In the genomic region with DNA sequence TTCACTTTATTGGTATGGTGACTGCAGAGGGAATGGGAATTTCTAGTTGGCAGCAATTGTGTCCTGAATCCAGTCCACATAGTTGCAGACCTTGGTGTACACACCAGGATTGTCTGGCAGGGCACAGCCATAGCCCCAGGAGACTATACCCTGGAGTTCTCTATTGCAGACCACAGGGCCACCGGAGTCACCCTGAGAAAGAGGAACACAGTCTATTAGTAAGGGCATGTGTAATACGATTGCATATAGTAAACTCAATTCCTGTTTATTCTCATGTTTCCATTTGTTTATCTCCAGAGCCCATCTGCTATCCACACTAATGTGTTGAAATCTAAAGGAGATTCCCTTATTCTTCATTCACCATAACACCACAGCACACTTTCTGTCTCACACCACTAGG, we compare ENCODE assay signal across 17 mouse cellular contexts. TPM values are rescaled to one million over a fixed set of nuclear protein-coding genes. Genes with fewer than 3 reads are reported as not detected.
ATAC-seq lines count a peak whose summit lies in the region.
"Had no signal": no experiment of that assay in that cellular context is flagged by ENCODE, and none has a peak within 500 bp of the region (broad histone marks: within the 10 kb centered on the region; RNA-seq: fewer than 3 reads in every experiment).

No protein-coding gene starts in this region.

- peak; percentile 56; the same call in 1 of the 2 replicates for ATAC-seq in common myeloid progenitor, adult 5-6 weeks (replicated peaks; ENCODE audit: low read depth, poor library complexity, severe bottlenecking)
- ATAC-seq in granulocyte monocyte progenitor cell, adult 5-6 weeks (replicated peaks; ENCODE audit: poor library complexity, severe bottlenecking): peak; percentile 55
- peak; percentile 53 to 64; a peak in 2 of 4 replicates for ATAC-seq in hematopoietic stem cell, adult 5-6 weeks (replicated peaks in 1 of 2; ENCODE audit: insufficient read depth in 1 of 2, low FRiP score in 2 of 2, low TSS enrichment in 1 of 2, low read depth in 1 of 2, poor library complexity in 2 of 2, severe bottlenecking in 2 of 2)
- ATAC-seq in megakaryocyte, adult 5-6 weeks (ENCODE audit: poor library complexity, severe bottlenecking): peak; percentile 97
- ATAC-seq in megakaryocyte progenitor cell, adult 5-6 weeks (replicated peaks; ENCODE audit: poor library complexity): peak; percentile 76
- 0 out of 2 replicates have a peak, but pooled peaks have one; percentile 41 for ATAC-seq in neutrophil, adult 5-6 weeks (ENCODE audit: extremely low read depth, insufficient number of reproducible peaks, low FRiP score, poor library complexity, severe bottlenecking)

RNA-seq across cellular contexts. Expression of a gene that starts 3.7 kb away (rescaled TPM):
- not detected in 2 replicates for total RNA-seq in common myeloid progenitor, adult 5-6 weeks (2017)
- not detected in 2 replicates for total RNA-seq in granulocyte monocyte progenitor cell, adult 5-6 weeks (2014; fragmentation: Nextera tagmentation)
- not detected in 2 replicates for total RNA-seq in granulocyte monocyte progenitor cell, adult 5-6 weeks (2017)
- total RNA-seq in hematopoietic stem cell, adult 5-6 weeks (2017): not detected in 2 replicates
- total RNA-seq in megakaryocyte, adult 5-6 weeks (2015): not detected in 2 replicates
- not detected in 2 replicates for total RNA-seq in megakaryocyte, adult 5-6 weeks (2017)
- not detected in 2 replicates for total RNA-seq in megakaryocyte progenitor cell, adult 5-6 weeks (2015)
- not detected in 2 replicates for total RNA-seq in megakaryocyte progenitor cell, adult 5-6 weeks (2017)
- total RNA-seq in neutrophil, adult 5-6 weeks (2017): not detected in 2 replicates
- total RNA-seq: adrenal gland, adult 18-20 months; adrenal gland, adult 2 months; adrenal gland, adult 8-10 months; adrenal gland, postnatal 10 days; adrenal gland, postnatal 14 days; adrenal gland, postnatal 25 days; adrenal gland, postnatal 36 days; CH12.LX; ES-E14; G1E; MEL had no signal

RNA-seq across cellular contexts. Expression of a gene that starts 18.4 kb away (rescaled TPM):
- total RNA-seq in common myeloid progenitor, adult 5-6 weeks (2017): not detected in 2 replicates
- total RNA-seq in granulocyte monocyte progenitor cell, adult 5-6 weeks (2014; fragmentation: Nextera tagmentation): not detected in 2 replicates
- total RNA-seq in granulocyte monocyte progenitor cell, adult 5-6 weeks (2017): not detected in 2 replicates
- total RNA-seq in hematopoietic stem cell, adult 5-6 weeks (2017): not detected in 2 replicates
- not detected in 2 replicates for total RNA-seq in megakaryocyte, adult 5-6 weeks (2015)
- not detected in 2 replicates for total RNA-seq in megakaryocyte, adult 5-6 weeks (2017)
- total RNA-seq in megakaryocyte progenitor cell, adult 5-6 weeks (2015): not detected in 2 replicates
- not detected in 2 replicates for total RNA-seq in megakaryocyte progenitor cell, adult 5-6 weeks (2017)
- total RNA-seq in neutrophil, adult 5-6 weeks (2017): not detected in 2 replicates
- total RNA-seq: adrenal gland, adult 18-20 months; adrenal gland, adult 2 months; adrenal gland, adult 8-10 months; adrenal gland, postnatal 10 days; adrenal gland, postnatal 14 days; adrenal gland, postnatal 25 days; adrenal gland, postnatal 36 days; CH12.LX; ES-E14; G1E; MEL had no signal

RNA-seq across cellular contexts. Expression of a gene that starts 19.9 kb away (rescaled TPM):
- total RNA-seq in common myeloid progenitor, adult 5-6 weeks (2017): not detected in 2 replicates
- total RNA-seq in granulocyte monocyte progenitor cell, adult 5-6 weeks (2014; fragmentation: Nextera tagmentation): not detected in 2 replicates
- total RNA-seq in granulocyte monocyte progenitor cell, adult 5-6 weeks (2017): not detected in 2 replicates
- total RNA-seq in hematopoietic stem cell, adult 5-6 weeks (2017): not detected in 2 replicates
- total RNA-seq in megakaryocyte, adult 5-6 weeks (2015): 0.45 TPM in 1 of 2 replicates, not detected in the other
- total RNA-seq in megakaryocyte, adult 5-6 weeks (2017): not detected in 2 replicates
- 0.22 TPM in 1 of 2 replicates, not detected in the other for total RNA-seq in megakaryocyte progenitor cell, adult 5-6 weeks (2015)
- total RNA-seq in megakaryocyte progenitor cell, adult 5-6 weeks (2017): not detected in 2 replicates
- total RNA-seq in neutrophil, adult 5-6 weeks (2017): not detected in 2 replicates
- total RNA-seq: adrenal gland, adult 18-20 months; adrenal gland, adult 2 months; adrenal gland, adult 8-10 months; adrenal gland, postnatal 10 days; adrenal gland, postnatal 14 days; adrenal gland, postnatal 25 days; adrenal gland, postnatal 36 days; CH12.LX; ES-E14; G1E; MEL had no signal

RNA-seq across cellular contexts. Expression of a gene that starts 57.1 kb away (rescaled TPM):
- total RNA-seq in common myeloid progenitor, adult 5-6 weeks (2017): not detected in 2 replicates
- not detected in 2 replicates for total RNA-seq in granulocyte monocyte progenitor cell, adult 5-6 weeks (2014; fragmentation: Nextera tagmentation)
- total RNA-seq in granulocyte monocyte progenitor cell, adult 5-6 weeks (2017): not detected in 2 replicates
- total RNA-seq in hematopoietic stem cell, adult 5-6 weeks (2017): not detected in 2 replicates
- total RNA-seq in megakaryocyte, adult 5-6 weeks (2015): not detected in 2 replicates
- total RNA-seq in megakaryocyte, adult 5-6 weeks (2017): not detected in 2 replicates
- not detected in 2 replicates for total RNA-seq in megakaryocyte progenitor cell, adult 5-6 weeks (2015)
- total RNA-seq in megakaryocyte progenitor cell, adult 5-6 weeks (2017): not detected in 2 replicates
- total RNA-seq in neutrophil, adult 5-6 weeks (2017): not detected in 2 replicates
- total RNA-seq: adrenal gland, adult 18-20 months; adrenal gland, adult 2 months; adrenal gland, adult 8-10 months; adrenal gland, postnatal 10 days; adrenal gland, postnatal 14 days; adrenal gland, postnatal 25 days; adrenal gland, postnatal 36 days; ES-E14; G1E; MEL had no signal

Comparison
In these comparisons a context has a peak if more than half of its experiments do, and no peak if none do; other contexts are left out.
1. Peak in every context shown above with its lines: ATAC-seq.
2. ATAC-seq: peak in every context shown above with its lines; median percentile 97 in megakaryocyte, adult 5-6 weeks; 76 in megakaryocyte progenitor cell, adult 5-6 weeks; 58 in hematopoietic stem cell, adult 5-6 weeks; 56 in common myeloid progenitor, adult 5-6 weeks; 55 in granulocyte monocyte progenitor cell, adult 5-6 weeks; 41 in neutrophil, adult 5-6 weeks.